Mouse (Mus musculus) spleen, postnatal 36 days (tissue): ENCODE data around the gene Fam129b.
A peak's percentile ranks its signal among the peaks of the same experiment; 100 is the strongest.

Source experiments
- DNase-seq, 2 experiments: peaks; one replicate each; pipeline ENCODE4 v3.0.0; 2022; ENCODE audit warnings: low spot score in 2 of 2, mixed read lengths in 1 of 2

The Fam129b gene

DNA sequence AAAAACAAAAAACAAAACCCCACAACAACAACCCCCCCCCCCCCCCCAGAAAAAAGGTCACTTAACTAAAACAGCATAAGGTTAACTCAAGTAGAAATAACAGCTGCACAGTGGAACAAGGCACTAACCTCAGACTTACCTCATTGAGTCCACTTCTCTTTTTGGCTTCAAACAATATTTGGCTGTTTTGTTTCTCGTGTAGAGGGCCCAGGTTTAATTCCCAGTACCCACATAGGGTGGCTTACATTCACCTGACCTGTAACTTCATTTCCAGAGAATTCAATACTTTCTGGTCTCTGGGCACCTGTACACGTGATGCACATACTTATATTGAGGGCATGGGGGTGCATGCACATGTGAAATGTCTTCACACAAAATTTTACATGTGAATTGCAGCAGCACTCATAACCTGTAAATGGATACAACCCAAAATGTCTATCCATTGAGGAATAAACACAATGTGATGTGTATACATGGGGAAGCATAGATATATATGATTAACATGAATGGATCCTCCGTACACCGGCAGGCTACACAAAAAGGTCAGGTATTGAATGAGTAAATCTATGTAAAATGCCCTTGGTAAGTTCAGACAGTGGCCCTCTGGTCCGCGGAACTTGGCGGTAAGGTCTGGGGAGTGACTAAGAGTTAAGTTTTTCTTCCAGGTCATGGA, 89.7 kb downstream of the Fam129b start:
- peak; percentile 46 to 54 for DNase-seq

GRCm38 (mm10) chr2:32966184-32966688, 90.3 kb downstream of the Fam129b start:
- no peak for DNase-seq

DNA sequence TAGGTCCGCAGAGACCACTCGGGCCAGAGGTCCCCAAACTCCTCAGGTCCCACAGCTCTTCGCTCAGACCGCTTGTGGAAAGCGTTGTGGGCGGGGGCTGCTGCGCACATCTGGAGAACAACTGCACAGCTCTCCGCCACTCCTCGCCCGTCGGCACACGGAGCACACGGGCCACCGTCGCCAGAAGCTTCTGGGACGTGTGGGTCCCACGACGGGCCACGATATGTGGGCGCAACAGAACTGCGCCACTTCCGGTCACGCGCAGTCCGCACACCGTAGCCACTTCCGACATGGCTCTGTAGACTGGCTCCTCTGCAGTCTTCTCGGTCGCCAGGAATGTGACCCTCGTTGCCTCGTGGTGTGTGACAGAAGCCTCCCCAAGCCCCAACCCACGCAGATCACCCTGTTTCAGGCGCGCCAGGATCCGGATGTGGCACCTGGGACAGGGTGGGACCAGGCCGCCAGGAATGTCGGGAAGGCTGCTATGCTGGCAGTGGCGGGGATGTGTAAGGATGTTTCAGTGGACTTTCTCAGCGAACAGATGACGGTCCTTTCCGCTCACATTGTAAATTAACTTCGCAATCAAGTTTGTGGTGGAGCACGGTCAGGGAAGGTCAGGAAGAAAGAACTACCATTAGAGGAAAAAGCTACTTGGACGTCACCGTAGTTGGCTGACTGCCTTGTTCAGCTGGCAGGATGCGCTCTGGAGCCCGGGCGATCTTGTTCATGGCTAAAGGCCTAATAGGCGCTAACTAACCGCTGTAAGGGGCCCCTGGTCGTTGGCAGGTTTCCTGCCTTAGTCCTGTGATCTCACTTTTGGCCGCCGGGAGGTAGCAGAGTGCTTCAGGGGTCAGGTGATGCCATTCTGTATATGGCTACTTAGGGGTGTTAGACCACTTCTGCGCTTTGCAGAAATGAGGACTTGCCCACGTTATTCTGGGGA, 91.0 kb downstream of the Fam129b start:
- DNase-seq = peak; percentile 85

DNA sequence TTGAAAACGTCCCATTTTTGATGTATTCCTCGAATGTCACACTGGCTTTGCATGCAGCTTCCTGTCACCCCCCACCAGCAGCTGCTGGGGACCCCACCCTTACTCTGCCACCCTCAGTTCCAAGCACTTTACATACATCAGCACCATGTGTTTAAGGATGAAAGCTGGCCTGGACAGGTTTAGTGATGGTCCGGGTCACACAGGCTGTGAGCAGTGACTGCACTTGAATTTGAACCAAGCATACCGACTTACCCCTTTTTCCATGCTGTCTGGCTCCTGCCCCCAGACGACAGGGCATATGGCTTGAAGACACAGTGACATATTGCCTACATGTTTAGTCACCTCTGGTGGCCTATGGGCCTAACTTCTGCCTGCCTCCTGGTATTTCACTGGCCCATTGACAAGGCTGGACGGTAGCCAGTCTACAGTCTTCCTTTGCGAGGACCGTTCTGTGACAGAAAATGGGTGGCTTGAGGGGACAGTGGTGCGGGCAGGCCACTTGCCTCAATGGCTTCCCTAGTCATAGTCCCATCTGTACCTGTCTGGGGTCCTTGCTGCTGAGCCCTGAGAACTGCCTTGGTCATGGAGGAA, 92.2 kb downstream of the Fam129b start:
- DNase-seq = no peak

- DNase-seq = no peak
These were observed 93.4 kb downstream of the Fam129b start for GRCm38 (mm10) chr2:32969326-32969725.

DNA sequence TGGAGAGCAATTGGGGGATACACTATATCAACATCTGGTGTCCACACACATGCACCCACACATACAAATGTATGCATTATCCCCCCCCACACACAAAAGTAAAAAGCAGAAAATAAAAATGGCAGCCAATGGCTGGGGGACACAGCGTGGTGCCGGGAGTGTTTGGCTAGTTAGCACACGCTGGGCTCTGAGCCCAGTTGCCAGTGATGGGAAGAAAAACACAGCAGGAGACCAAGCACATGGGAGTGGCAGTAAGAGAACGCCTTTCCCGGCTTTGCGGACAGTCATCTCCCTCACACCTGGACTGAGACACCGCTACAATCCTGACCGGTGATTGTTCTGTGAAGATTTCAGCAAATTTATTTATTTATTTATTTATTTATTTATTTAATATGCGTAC, 95.3 kb downstream of the Fam129b start:
- no peak for DNase-seq

DNA sequence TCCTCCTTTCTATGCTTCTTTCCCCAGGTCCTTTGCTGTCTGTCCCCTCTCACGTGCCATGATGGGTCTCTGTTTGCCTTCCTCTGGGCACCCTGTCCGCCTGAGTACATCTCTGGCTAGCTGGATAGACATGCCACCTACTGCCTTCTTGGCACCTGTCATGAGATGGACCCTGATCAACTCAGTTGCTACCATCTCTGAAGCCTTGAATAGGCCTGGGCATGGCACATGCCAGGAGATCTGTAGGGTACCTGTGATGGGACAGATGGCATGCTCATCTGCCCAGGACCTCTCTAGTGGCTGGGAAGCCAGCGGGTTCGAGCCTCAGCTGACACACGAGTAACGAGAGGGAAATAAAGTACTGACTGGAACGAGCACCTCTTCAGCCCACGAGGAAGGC, 98.3 kb downstream of the Fam129b start:
- DNase-seq = no peak
